Mouse (Mus musculus) small intestine, adult 2 months (tissue): ENCODE results near the gene Pde9a.

ENCODE experiments used
- CTCF ChIP-seq: fragments of 200-500 bp; IDR thresholded peaks from 2 replicates; pipeline ENCODE4 v1.5.1; 2012; ENCODE audit warnings: low read depth, mild to moderate bottlenecking, control low read depth, inconsistent platforms, low read length, moderate library complexity, mixed read lengths; ENCODE audit not compliant: insufficient replicate concordance, insufficient read length; ENCODE audit errors: extremely low read depth
- POLR2A ChIP-seq: fragments of 200-500 bp; IDR thresholded peaks from 2 replicates; pipeline ENCODE4 v1.6.1; 2012; ENCODE audit warnings: low read depth, mild to moderate bottlenecking, control low read depth, inconsistent platforms, low read length, moderate library complexity

- TF ChIP-seq CTCF (no peak), POLR2A (no peak)
Measured at GRCm38 (mm10) chr17:31379086-31379485, 6.9 kb upstream of the Pde9a start.
